Mouse (Mus musculus): Measurements from ENCODE around the gene Zfp626. TPM values are rescaled to one million over a fixed set of nuclear protein-coding genes. Genes with fewer than 3 reads are reported as not detected.

The Zfp626 gene
- polyA plus RNA-seq, 1 experiment: 1.6 TPM

DNA sequence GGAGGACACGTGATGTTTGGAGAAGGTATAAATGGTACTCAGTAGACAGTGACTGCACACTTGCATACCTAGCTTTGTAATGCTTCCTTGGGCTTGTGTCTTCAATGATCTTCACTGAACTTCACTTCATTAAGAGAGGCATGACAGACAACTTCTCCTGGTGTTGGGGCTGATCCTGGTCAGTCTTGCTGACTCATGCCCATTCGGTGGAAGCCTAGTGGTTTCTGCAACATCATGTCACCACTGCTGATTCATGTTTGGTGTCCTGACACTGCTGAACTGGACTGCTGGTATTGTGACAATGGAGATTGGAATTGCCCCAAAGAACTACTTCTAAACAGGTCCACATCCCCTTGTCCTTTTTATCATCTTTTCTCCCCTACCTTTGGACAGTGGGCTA, 27.1 kb downstream of the Zfp626 start:
- Histone ChIP-seq H3K36me3 (ENCODE audit: control insufficient read depth, insufficient read depth, low read length) (no peaks in the 10 kb centered on the region), H3K4me3 (ENCODE audit: control insufficient read depth, insufficient read depth, low read length) (no peak overlapping the region), H3K27me3 (ENCODE audit: control insufficient read depth, insufficient read depth, low read length) (no peaks in the 10 kb centered on the region), H3K4me1 (replicated peaks; ENCODE audit: control insufficient read depth, insufficient read depth, low read length) (peaks cover 7% of the 10 kb centered on the region), H3K27ac (ENCODE audit: control insufficient read depth, insufficient read depth, low read length) (no peak overlapping the region)
- WGBS: 86% methylated on average over 2 of the region's 2 CpGs
- TF ChIP-seq CTCF (IDR thresholded peaks at IDR 0.05; ENCODE audit: borderline replicate concordance, control insufficient read depth, extremely low read depth, insufficient read depth, low read length, poor library complexity) (no peak), POLR2A (IDR thresholded peaks at IDR 0.05; ENCODE audit: control insufficient read depth, extremely low read depth, insufficient read depth, low read length, poor library complexity) (no peak)
- no peak for DNase-seq

DNA sequence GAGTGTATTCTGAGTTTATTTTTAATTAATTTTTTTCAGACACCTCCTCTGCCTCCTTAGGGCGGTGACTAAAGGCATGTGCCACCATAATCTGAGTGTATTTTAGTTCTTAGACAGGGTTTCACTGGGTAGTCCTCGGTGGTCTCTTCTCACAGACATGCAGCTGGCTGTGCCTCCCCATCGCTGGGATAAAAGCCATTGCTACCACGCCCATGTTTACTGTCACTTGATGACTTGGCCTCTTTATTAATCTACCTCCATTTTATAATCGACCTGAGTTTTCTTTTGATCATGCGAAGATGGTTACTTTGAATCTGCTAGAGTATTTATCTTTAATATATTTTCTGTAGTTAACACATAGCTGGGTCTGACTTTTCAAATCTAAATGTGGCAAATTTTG, 30.9 kb downstream of the Zfp626 start:
- no peaks in the 10 kb centered on the region for H3K27me3 ChIP-seq (ENCODE audit: control insufficient read depth, insufficient read depth, low read length)
- H3K4me3 ChIP-seq (ENCODE audit: control insufficient read depth, insufficient read depth, low read length): no peak overlapping the region
- H3K27ac ChIP-seq (ENCODE audit: control insufficient read depth, insufficient read depth, low read length): no peak overlapping the region
- H3K36me3 ChIP-seq (ENCODE audit: control insufficient read depth, insufficient read depth, low read length): no peaks in the 10 kb centered on the region
- DNase-seq: no peak
- TF ChIP-seq CTCF (IDR thresholded peaks at IDR 0.05; ENCODE audit: borderline replicate concordance, control insufficient read depth, extremely low read depth, insufficient read depth, low read length, poor library complexity) (no peak), POLR2A (IDR thresholded peaks at IDR 0.05; ENCODE audit: control insufficient read depth, extremely low read depth, insufficient read depth, low read length, poor library complexity) (no peak)
- WGBS: 35% methylated on average over 6 of the region's 6 CpGs
- peaks cover 8% of the 10 kb centered on the region for H3K4me1 ChIP-seq (replicated peaks; ENCODE audit: control insufficient read depth, insufficient read depth, low read length)

DNA sequence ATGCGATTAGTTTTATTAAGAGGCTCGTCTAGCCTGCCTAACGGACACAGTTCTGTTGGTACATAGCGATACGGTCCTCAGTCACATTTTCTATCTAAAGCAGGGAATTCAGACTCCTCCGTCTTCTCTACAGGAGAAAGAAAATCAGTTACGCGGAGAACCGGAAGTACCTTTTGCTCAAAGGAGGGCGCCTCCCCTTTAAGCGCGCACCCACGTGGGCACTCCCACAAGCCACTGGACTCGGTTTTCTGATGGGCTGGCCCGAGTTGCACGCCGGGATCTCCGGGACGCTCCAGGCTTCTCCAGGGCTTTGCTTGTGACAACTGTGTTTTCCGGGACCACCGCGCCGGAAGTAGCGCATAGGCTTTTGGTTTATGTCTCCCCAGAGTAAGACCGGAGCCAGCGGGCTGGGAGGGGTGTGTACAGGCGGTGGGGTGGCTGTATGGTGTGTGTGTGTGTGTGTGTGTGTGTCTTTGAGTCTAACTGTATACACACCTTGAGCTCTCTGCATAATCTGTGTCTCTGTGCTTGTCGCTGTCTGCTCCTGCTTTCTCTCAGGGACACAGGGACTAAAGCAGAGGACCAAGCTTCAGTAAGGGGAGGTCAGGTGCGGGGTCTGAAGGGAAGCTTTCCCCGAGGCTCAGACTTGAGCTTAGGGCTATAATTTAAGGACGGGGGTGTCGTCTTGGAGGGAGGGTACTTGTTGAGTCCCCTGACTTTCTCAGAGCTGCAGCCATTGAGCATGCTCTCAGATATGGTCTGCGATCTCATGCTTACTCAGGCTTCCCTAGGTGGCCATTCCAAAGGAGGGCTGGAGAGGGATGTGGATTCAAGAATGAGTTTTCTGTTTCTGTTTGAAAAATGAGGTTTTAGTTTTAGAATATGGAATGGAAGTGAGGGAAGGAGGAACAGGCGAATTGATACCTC, 31.6 kb downstream of the Zfp626 start, which contains the start of gene Zfp59:
Zfp59 (plus strand) TSS at position 285 of the 927 bp plus-strand sequence.
- 5% methylated on average over 34 of the region's 34 CpGs for WGBS
- DNase-seq: peak; percentile 80
- peaks cover 8% of the 10 kb centered on the region for H3K4me1 ChIP-seq (replicated peaks; ENCODE audit: control insufficient read depth, insufficient read depth, low read length)
- no peaks in the 10 kb centered on the region for H3K27me3 ChIP-seq (ENCODE audit: control insufficient read depth, insufficient read depth, low read length)
- no peak within 1 kb of the TSS for H3K27ac ChIP-seq (ENCODE audit: control insufficient read depth, insufficient read depth, low read length)
- no peak for TF ChIP-seq POLR2A (IDR thresholded peaks at IDR 0.05; ENCODE audit: control insufficient read depth, extremely low read depth, insufficient read depth, low read length, poor library complexity)
- TF ChIP-seq CTCF (IDR thresholded peaks at IDR 0.05; ENCODE audit: borderline replicate concordance, control insufficient read depth, extremely low read depth, insufficient read depth, low read length, poor library complexity): no peak
- no peaks in the 10 kb centered on the region for H3K36me3 ChIP-seq (ENCODE audit: control insufficient read depth, insufficient read depth, low read length)
- H3K4me3 ChIP-seq (ENCODE audit: control insufficient read depth, insufficient read depth, low read length): peak within 1 kb of the TSS; percentile 94

DNA sequence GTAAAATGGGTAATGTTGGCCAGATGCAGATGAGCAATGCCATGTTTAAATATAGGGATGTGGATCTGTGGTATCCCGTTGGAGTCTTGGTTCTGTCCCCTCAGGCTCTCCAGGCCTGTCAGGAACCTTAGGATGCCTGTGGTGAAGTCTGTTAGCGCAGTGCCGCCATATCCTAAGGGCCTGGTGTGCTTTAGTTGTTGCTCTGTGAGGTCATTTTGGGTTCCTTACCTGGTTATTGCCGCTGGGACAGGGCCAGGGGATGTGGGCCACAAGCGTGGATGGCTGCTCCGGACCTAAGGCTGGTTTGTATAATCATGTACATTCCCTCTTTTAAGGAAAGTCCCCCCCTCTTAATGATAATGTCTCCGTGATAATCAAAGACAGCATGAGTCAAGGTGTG, 32.6 kb downstream of the Zfp626 start:
- Histone ChIP-seq H3K27ac (ENCODE audit: control insufficient read depth, insufficient read depth, low read length) (no peak overlapping the region), H3K4me1 (replicated peaks; ENCODE audit: control insufficient read depth, insufficient read depth, low read length) (peaks cover 8% of the 10 kb centered on the region), H3K36me3 (ENCODE audit: control insufficient read depth, insufficient read depth, low read length) (no peaks in the 10 kb centered on the region), H3K27me3 (ENCODE audit: control insufficient read depth, insufficient read depth, low read length) (no peaks in the 10 kb centered on the region), H3K4me3 (ENCODE audit: control insufficient read depth, insufficient read depth, low read length) (no peak overlapping the region)
- WGBS: 95% methylated on average over 7 of the region's 7 CpGs
- no peak for TF ChIP-seq POLR2A (IDR thresholded peaks at IDR 0.05; ENCODE audit: control insufficient read depth, extremely low read depth, insufficient read depth, low read length, poor library complexity)
- TF ChIP-seq CTCF (IDR thresholded peaks at IDR 0.05; ENCODE audit: borderline replicate concordance, control insufficient read depth, extremely low read depth, insufficient read depth, low read length, poor library complexity): no peak
- DNase-seq: no peak

DNA sequence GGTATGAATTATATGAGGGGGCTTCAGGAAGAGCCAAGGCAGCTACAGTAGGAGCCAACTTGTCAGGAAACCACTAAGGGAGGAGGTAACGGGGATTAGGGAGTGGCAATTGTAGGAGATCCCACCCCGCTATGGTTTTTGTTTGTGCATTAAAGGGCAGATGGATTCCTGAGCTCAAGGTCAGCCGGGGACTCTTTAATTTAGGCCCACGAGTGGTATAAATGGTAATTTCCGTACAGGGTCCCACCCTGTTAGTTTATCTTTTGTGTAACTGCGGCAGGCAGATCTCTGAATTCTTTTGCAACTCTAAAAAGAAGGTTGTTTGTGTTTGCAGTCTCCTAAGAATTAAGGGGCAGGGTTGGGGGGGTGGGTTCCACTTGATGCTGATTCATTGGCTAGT, 33.1 kb downstream of the Zfp626 start:
- H3K4me3 ChIP-seq (ENCODE audit: control insufficient read depth, insufficient read depth, low read length): no peak overlapping the region
- no peaks in the 10 kb centered on the region for H3K36me3 ChIP-seq (ENCODE audit: control insufficient read depth, insufficient read depth, low read length)
- TF ChIP-seq CTCF (IDR thresholded peaks at IDR 0.05; ENCODE audit: borderline replicate concordance, control insufficient read depth, extremely low read depth, insufficient read depth, low read length, poor library complexity) (no peak), POLR2A (IDR thresholded peaks at IDR 0.05; ENCODE audit: control insufficient read depth, extremely low read depth, insufficient read depth, low read length, poor library complexity) (no peak)
- 96% methylated on average over 6 of the region's 6 CpGs for WGBS
- no peak overlapping the region for H3K27ac ChIP-seq (ENCODE audit: control insufficient read depth, insufficient read depth, low read length)
- no peaks in the 10 kb centered on the region for H3K27me3 ChIP-seq (ENCODE audit: control insufficient read depth, insufficient read depth, low read length)
- DNase-seq: no peak
- peaks cover 8% of the 10 kb centered on the region for H3K4me1 ChIP-seq (replicated peaks; ENCODE audit: control insufficient read depth, insufficient read depth, low read length)

DNA sequence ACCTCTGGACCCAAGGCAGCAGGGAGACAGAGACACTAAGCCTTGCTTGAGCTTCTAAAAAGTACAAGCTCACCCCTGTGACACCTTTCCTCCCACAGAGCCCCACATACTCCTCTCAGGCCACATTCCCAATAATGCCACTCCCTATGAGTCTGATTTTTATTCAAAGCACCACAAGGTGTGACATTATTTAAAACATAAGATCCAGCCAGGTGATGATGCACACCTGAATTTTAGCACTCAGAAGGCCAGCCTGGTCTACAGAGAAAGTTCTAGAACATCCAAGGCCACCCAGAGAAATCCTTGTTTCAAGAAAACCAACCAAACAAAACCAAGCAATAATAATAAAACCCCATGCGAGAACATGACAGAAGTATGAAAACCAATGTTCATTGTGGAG, 50.2 kb downstream of the Zfp626 start, which contains the start of gene Zfp607a:
Zfp607a (plus strand) TSS at position 301 of the 400 bp plus-strand sequence.
- Histone ChIP-seq H3K4me3 (ENCODE audit: control insufficient read depth, insufficient read depth, low read length) (no peak within 1 kb of the TSS), H3K36me3 (ENCODE audit: control insufficient read depth, insufficient read depth, low read length) (peaks cover 5% of the 10 kb centered on the region; the same call in 1 of the 2 replicates), H3K27ac (ENCODE audit: control insufficient read depth, insufficient read depth, low read length) (no peak within 1 kb of the TSS), H3K27me3 (ENCODE audit: control insufficient read depth, insufficient read depth, low read length) (no peaks in the 10 kb centered on the region), H3K4me1 (replicated peaks; ENCODE audit: control insufficient read depth, insufficient read depth, low read length) (peaks cover 9% of the 10 kb centered on the region)
- no peak for DNase-seq
- TF ChIP-seq POLR2A (IDR thresholded peaks at IDR 0.05; ENCODE audit: control insufficient read depth, extremely low read depth, insufficient read depth, low read length, poor library complexity) (no peak), CTCF (IDR thresholded peaks at IDR 0.05; ENCODE audit: borderline replicate concordance, control insufficient read depth, extremely low read depth, insufficient read depth, low read length, poor library complexity) (no peak)
- WGBS: 97% methylated on average over 1 of the region's 1 CpGs

Measured in thymus, adult 2 months (tissue).